Mouse (Mus musculus): ENCODE results near the gene Zfp651. TPM values are rescaled to one million over a fixed set of nuclear protein-coding genes. Genes with fewer than 3 reads are reported as not detected.
A peak's percentile ranks its signal among the peaks of the same experiment; 100 is the strongest.

Zfp651 gene
- total RNA-seq, 2 experiments from 2014 or later: 123 to 131 TPM

GRCm38 (mm10) chr9:121761787-121762186 is 2.7 kb downstream of the Zfp651 start:
- DNase-seq (ENCODE audit: low spot score): no peak

- peak; percentile 63 for DNase-seq (ENCODE audit: low spot score)
Measured at GRCm38 (mm10) chr9:121762248-121762647, 3.1 kb downstream of the Zfp651 start.

- DNase-seq (ENCODE audit: low spot score): no peak
Measured at GRCm38 (mm10) chr9:121762761-121763160, 3.6 kb downstream of the Zfp651 start.

- no peak for DNase-seq (ENCODE audit: low spot score)
Measured at GRCm38 (mm10) chr9:121763716-121764115, 4.6 kb downstream of the Zfp651 start.

GRCm38 (mm10) chr9:121765166-121765855 is 6.2 kb downstream of the Zfp651 start:
- no peak for DNase-seq (ENCODE audit: low spot score)

GRCm38 (mm10) chr9:121772412-121772811 is 13.3 kb downstream of the Zfp651 start:
- DNase-seq (ENCODE audit: low spot score): no peak

GRCm38 (mm10) chr9:121775951-121776350 is 16.8 kb downstream of the Zfp651 start:
- DNase-seq (ENCODE audit: low spot score): no peak

- peak; percentile 69 for DNase-seq (ENCODE audit: low spot score)
Measured at GRCm38 (mm10) chr9:121776511-121776910, 17.4 kb downstream of the Zfp651 start.

- peak; percentile 82 for DNase-seq (ENCODE audit: low spot score)
Measured at GRCm38 (mm10) chr9:121777484-121778065, 18.4 kb downstream of the Zfp651 start, which contains the start of gene Klhl40. TSS of gene Klhl40 (plus strand) at chr9:121777607.

- no peak for DNase-seq (ENCODE audit: low spot score)
Measured at GRCm38 (mm10) chr9:121778066-121778624, 19.0 kb downstream of the Zfp651 start.

GRCm38 (mm10) chr9:121784801-121785200 is 25.7 kb downstream of the Zfp651 start:
- DNase-seq (ENCODE audit: low spot score): no peak

- no peak for DNase-seq (ENCODE audit: low spot score)
Measured at GRCm38 (mm10) chr9:121785261-121785660, 26.1 kb downstream of the Zfp651 start.

- DNase-seq (ENCODE audit: low spot score): no peak
Measured at GRCm38 (mm10) chr9:121786359-121786758, 27.2 kb downstream of the Zfp651 start.

- DNase-seq (ENCODE audit: low spot score): peak; percentile 93
Measured at GRCm38 (mm10) chr9:121791206-121791605, 32.1 kb downstream of the Zfp651 start.

GRCm38 (mm10) chr9:121791757-121792521 is 32.8 kb downstream of the Zfp651 start, which contains the start of gene Hhatl:
TSS of gene Hhatl (minus strand) at chr9:121792507.
- DNase-seq (ENCODE audit: low spot score): peak; percentile 81

- DNase-seq (ENCODE audit: low spot score): no peak
Measured at GRCm38 (mm10) chr9:121794972-121795539, 35.9 kb downstream of the Zfp651 start.

GRCm38 (mm10) chr9:121797722-121798121 is 38.6 kb downstream of the Zfp651 start:
- no peak for DNase-seq (ENCODE audit: low spot score)

GRCm38 (mm10) chr9:121798887-121799520 is 39.9 kb downstream of the Zfp651 start:
- DNase-seq (ENCODE audit: low spot score): no peak

GRCm38 (mm10) chr9:121802747-121803146 is 43.6 kb downstream of the Zfp651 start:
- no peak for DNase-seq (ENCODE audit: low spot score)

- DNase-seq (ENCODE audit: low spot score): no peak
Measured at GRCm38 (mm10) chr9:121807546-121807945, 48.4 kb downstream of the Zfp651 start.

- no peak for DNase-seq (ENCODE audit: low spot score)
Measured at GRCm38 (mm10) chr9:121807947-121808346, 48.8 kb downstream of the Zfp651 start.
